Mouse (Mus musculus) stomach, embryonic 14.5 days (tissue): ENCODE measurements at regions not wholly inside any gene's neighbourhood (a gene's known extent, or its start where the extent isn't known, plus 50 kb on each side); places are given as distances from the start of the nearest gene placed in this dataset.
A peak's percentile ranks its signal among the peaks of the same experiment; 100 is the strongest.

ENCODE experiments used
- ATAC-seq: fragments of 200-750 bp; cut with Nextera tagmentation; 2 replicates; pipeline ENCODE4 v1.8.0; 2017; ENCODE audit warnings: low read depth, moderate TSS enrichment; ENCODE audit not compliant: insufficient number of reproducible peaks, insufficient read depth, low FRiP score
- H3K27ac ChIP-seq: fragments of 300-500 bp; sonication (generic); 2 replicates; pipeline ENCODE4 v1.5.1; 2014; ENCODE audit warnings: mild to moderate bottlenecking, low read length, moderate library complexity, mixed read lengths
- H3K27me3 ChIP-seq: fragments of 300-500 bp; sonication (generic); 2 replicates; pipeline ENCODE4 v1.6.1; 2014; ENCODE audit warnings: low read length, control low read depth, mixed read lengths; ENCODE audit not compliant: control insufficient read depth, insufficient read depth
- H3K36me3 ChIP-seq: fragments of 300-500 bp; sonication (generic); 2 replicates; pipeline ENCODE4 v1.6.1; 2014; ENCODE audit warnings: mild to moderate bottlenecking, control low read depth, low read length, moderate library complexity, mixed read lengths; ENCODE audit not compliant: control insufficient read depth, insufficient read depth
- H3K4me1 ChIP-seq: fragments of 300-500 bp; sonication (generic); 2 replicates; pipeline ENCODE4 v1.6.1; 2014; ENCODE audit warnings: low read length, control low read depth, mixed read lengths; ENCODE audit not compliant: control insufficient read depth, insufficient read depth
- H3K4me2 ChIP-seq: fragments of 300-500 bp; sonication (generic); replicated peaks from 2 replicates; pipeline ENCODE4 v1.6.1; 2014; ENCODE audit warnings: low read depth, low read length, control low read depth
- H3K4me3 ChIP-seq: fragments of 300-500 bp; sonication (generic); 2 replicates; pipeline ENCODE4 v1.5.1; 2014; ENCODE audit warnings: low read depth, low read length, control low read depth
- H3K9ac ChIP-seq: fragments of 300-500 bp; sonication (generic); replicated peaks from 2 replicates; pipeline ENCODE4 v1.6.1; 2014; ENCODE audit warnings: low read depth, mild to moderate bottlenecking, control low read depth, low read length, moderate library complexity, mixed read lengths
- H3K9me3 ChIP-seq: fragments of 300-500 bp; sonication (generic); 2 replicates; pipeline ENCODE4 v1.6.1; 2016; ENCODE audit warnings: low read depth, low read length, control low read depth; ENCODE audit not compliant: control insufficient read depth
- WGBS: fragments of 180-500 bp; shearing (Covaris S2); extraction: QIAGEN DNeasy Blood & Tissue Kit; methylation state at CpG from one replicate; pipeline ENCODE4 v1.1.7; 2014; 5-methylcytosine and 5-hydroxymethylcytosine counted together

GRCm38 (mm10) chr1:121842381-121843075 lies 274.7 kb upstream of the Ddx18 start:
- Histone ChIP-seq H3K4me2 (no peak overlapping the region), H3K27me3 (no peaks in the 10 kb centered on the region), H3K4me1 (no peaks in the 10 kb centered on the region), H3K4me3 (no peak overlapping the region), H3K9ac (no peak overlapping the region), H3K27ac (no peak overlapping the region), H3K9me3 (no peaks in the 10 kb centered on the region), H3K36me3 (no peaks in the 10 kb centered on the region)
- WGBS: 60% methylated on average over 3 of the region's 3 CpGs
- no peak for ATAC-seq

- 0 out of 2 replicates have a peak, but pooled peaks have one; percentile 58 for ATAC-seq
- H3K4me1 ChIP-seq: no peaks in the 10 kb centered on the region
- no peak overlapping the region for H3K4me3 ChIP-seq
- H3K4me2 ChIP-seq: no peak overlapping the region
- no peaks in the 10 kb centered on the region for H3K27me3 ChIP-seq
- no peak overlapping the region for H3K9ac ChIP-seq
- no peaks in the 10 kb centered on the region for H3K9me3 ChIP-seq
- WGBS: 23% methylated on average over 2 of the region's 2 CpGs
- no peaks in the 10 kb centered on the region for H3K36me3 ChIP-seq
- H3K27ac ChIP-seq: no peak overlapping the region
These were observed 265.8 kb upstream of the Ddx18 start for GRCm38 (mm10) chr1:121833559-121833958.

- Histone ChIP-seq H3K4me2 (no peak overlapping the region), H3K36me3 (no peaks in the 10 kb centered on the region), H3K4me3 (no peak overlapping the region), H3K4me1 (no peaks in the 10 kb centered on the region), H3K27me3 (no peaks in the 10 kb centered on the region), H3K27ac (no peak overlapping the region), H3K9me3 (no peaks in the 10 kb centered on the region), H3K9ac (no peak overlapping the region)
- 61% methylated on average over 2 of the region's 2 CpGs for WGBS
- no peak for ATAC-seq
These were observed 262.5 kb upstream of the Ddx18 start for GRCm38 (mm10) chr1:121830242-121830641.

- Histone ChIP-seq H3K4me1 (no peaks in the 10 kb centered on the region), H3K27me3 (no peaks in the 10 kb centered on the region), H3K9me3 (no peaks in the 10 kb centered on the region), H3K27ac (no peak overlapping the region), H3K4me2 (no peak overlapping the region), H3K9ac (no peak overlapping the region), H3K4me3 (no peak overlapping the region), H3K36me3 (no peaks in the 10 kb centered on the region)
- no peak for ATAC-seq
- 89% methylated on average over 4 of the region's 4 CpGs for WGBS
These were observed 255.2 kb upstream of the Ddx18 start for GRCm38 (mm10) chr1:121822950-121823349.

- H3K4me1 ChIP-seq: no peaks in the 10 kb centered on the region
- no peaks in the 10 kb centered on the region; the same call in 1 of the 2 replicates for H3K9me3 ChIP-seq
- no peaks in the 10 kb centered on the region for H3K36me3 ChIP-seq
- no peak overlapping the region for H3K9ac ChIP-seq
- ATAC-seq: no peak
- H3K27ac ChIP-seq: no peak overlapping the region
- no peak overlapping the region for H3K4me3 ChIP-seq
- 66% methylated on average over 2 of the region's 2 CpGs for WGBS
- no peaks in the 10 kb centered on the region for H3K27me3 ChIP-seq
- no peak overlapping the region for H3K4me2 ChIP-seq
These were observed 235.5 kb upstream of the Ddx18 start for GRCm38 (mm10) chr1:121803338-121803737.

- H3K27me3 ChIP-seq: no peaks in the 10 kb centered on the region
- H3K4me2 ChIP-seq: no peak overlapping the region
- no peak for ATAC-seq
- no peaks in the 10 kb centered on the region; the same call in 1 of the 2 replicates for H3K9me3 ChIP-seq
- no peaks in the 10 kb centered on the region for H3K36me3 ChIP-seq
- no peak overlapping the region for H3K9ac ChIP-seq
- H3K4me1 ChIP-seq: no peaks in the 10 kb centered on the region
- 76% methylated on average over 4 of the region's 4 CpGs for WGBS
- H3K27ac ChIP-seq: no peak overlapping the region
- no peak overlapping the region for H3K4me3 ChIP-seq
These were observed 234.7 kb upstream of the Ddx18 start for GRCm38 (mm10) chr1:121802476-121802875.

- Histone ChIP-seq H3K36me3 (no peaks in the 10 kb centered on the region), H3K27me3 (no peaks in the 10 kb centered on the region), H3K9ac (no peak overlapping the region), H3K9me3 (no peaks in the 10 kb centered on the region; the same call in 1 of the 2 replicates), H3K4me3 (no peak overlapping the region), H3K27ac (no peak overlapping the region), H3K4me1 (no peaks in the 10 kb centered on the region), H3K4me2 (no peak overlapping the region)
- WGBS: 82% methylated on average over 12 of the region's 12 CpGs
- ATAC-seq: no peak
These were observed 230.7 kb upstream of the Ddx18 start for GRCm38 (mm10) chr1:121798502-121798901.

- Histone ChIP-seq H3K36me3 (no peaks in the 10 kb centered on the region), H3K4me1 (no peaks in the 10 kb centered on the region), H3K9ac (no peak overlapping the region), H3K9me3 (no peaks in the 10 kb centered on the region), H3K27me3 (no peaks in the 10 kb centered on the region), H3K27ac (no peak overlapping the region), H3K4me3 (no peak overlapping the region), H3K4me2 (no peak overlapping the region)
- 73% methylated on average over 11 of the region's 11 CpGs for WGBS
- no peak for ATAC-seq
These were observed 227.4 kb upstream of the Ddx18 start for GRCm38 (mm10) chr1:121795024-121795786.
